Mouse (Mus musculus) kidney, postnatal 0 days (tissue): Measurements from ENCODE around the gene Ctnnbip1. TPM values are rescaled to one million over a fixed set of nuclear protein-coding genes. Genes with fewer than 3 reads are reported as not detected.

Experiments used
- ATAC-seq: fragments of 200-750 bp; cut with Nextera tagmentation; replicated peaks from 2 replicates; pipeline ENCODE4 v1.8.0; 2017; ENCODE audit warnings: low read depth, moderate number of reproducible peaks, moderate TSS enrichment, moderate library complexity; ENCODE audit not compliant: low FRiP score
- DNase-seq: peaks from one replicate; pipeline ENCODE4 v3.0.0-alpha.2; 2016; ENCODE audit warnings: low spot score
- H3K27ac ChIP-seq: fragments of 300-500 bp; sonication (generic); 2 replicates; pipeline ENCODE4 v1.5.1; 2014; ENCODE audit warnings: mild to moderate bottlenecking
- H3K27me3 ChIP-seq: fragments of 300-500 bp; sonication (generic); 2 replicates; pipeline ENCODE4 v1.6.1; 2014; ENCODE audit warnings: low read length, mixed read lengths; ENCODE audit not compliant: insufficient read depth
- H3K36me3 ChIP-seq: fragments of 300-500 bp; sonication (generic); 2 replicates; pipeline ENCODE4 v1.6.1; 2014; ENCODE audit warnings: low read length, mixed read lengths; ENCODE audit not compliant: insufficient read depth
- H3K4me1 ChIP-seq: fragments of 300-500 bp; sonication (generic); replicated peaks from 2 replicates; pipeline ENCODE4 v1.6.1; 2014; ENCODE audit warnings: antibody characterized with exemption, low read length, mixed read lengths; ENCODE audit not compliant: insufficient read depth
- H3K4me2 ChIP-seq: fragments of 300-500 bp; sonication (generic); 2 replicates; pipeline ENCODE4 v1.6.1; 2014; ENCODE audit warnings: mild to moderate bottlenecking, low read length, moderate library complexity, mixed read lengths
- H3K4me3 ChIP-seq: fragments of 300-500 bp; sonication (generic); replicated peaks from 2 replicates; pipeline ENCODE4 v1.5.1; 2014; ENCODE audit warnings: low read depth, low read length
- H3K9ac ChIP-seq: fragments of 300-500 bp; sonication (generic); 2 replicates; pipeline ENCODE4 v1.6.1; 2014; ENCODE audit warnings: low read depth, low read length
- H3K9me3 ChIP-seq: fragments of 300-500 bp; sonication (generic); replicated peaks from 2 replicates; pipeline ENCODE4 v1.6.1; 2016; ENCODE audit warnings: low read length, inconsistent platforms, mixed read lengths
- CTCF ChIP-seq: IDR thresholded peaks from 2 replicates; pipeline ENCODE4 v1.5.1; 2016; ENCODE audit warnings: antibody characterized with exemption, low read depth, mild to moderate bottlenecking, moderate library complexity
- WGBS: fragments of 180-500 bp; shearing (Covaris S2); extraction: QIAGEN DNeasy Blood & Tissue Kit; methylation state at CpG from one replicate; pipeline ENCODE4 v1.1.7; 2014; 5-methylcytosine and 5-hydroxymethylcytosine counted together
- polyA plus RNA-seq: library from polyadenylated mRNA; unstranded; fragments of >200 nt; fragmentation: Nextera tagmentation; extraction: Ambion mirVana; gene quantifications from 2 replicates; pipeline ENCODE4 v1.2.1, GENCODE M21; 2015

Gene Ctnnbip1
- polyA plus RNA-seq, 1 experiment from 2014 or later = 63.3 TPM

DNA sequence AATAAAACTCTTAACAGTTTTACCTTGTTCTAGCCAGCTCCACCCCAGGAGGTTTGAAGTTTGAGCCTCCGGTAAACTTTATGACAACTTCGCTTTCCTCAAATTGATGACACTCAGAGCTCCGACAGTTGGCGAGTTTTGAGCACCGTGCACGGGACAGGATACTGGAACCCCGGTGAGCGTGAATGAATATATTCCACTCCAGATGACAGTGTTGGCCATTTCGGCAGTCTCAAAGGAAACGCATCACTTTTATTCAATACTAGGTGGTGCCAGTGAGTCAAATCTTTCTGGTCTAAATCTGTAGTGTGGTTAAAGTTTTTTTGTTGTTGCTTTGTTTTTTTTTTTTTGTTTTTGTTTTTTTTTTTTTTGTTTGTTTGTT is 32.2 kb upstream of the Ctnnbip1 start:
- WGBS = 0% methylated on average over 10 of the region's 10 CpGs
- peak; percentile 65 for TF ChIP-seq CTCF
- Histone ChIP-seq H3K4me3 (peak overlapping the region; percentile 75), H3K27me3 (no peaks in the 10 kb centered on the region), H3K27ac (peak overlapping the region; percentile 77), H3K9ac (peak overlapping the region; percentile 78), H3K4me1 (peaks cover 5% of the 10 kb centered on the region; the same call in 1 of the 2 replicates), H3K4me2 (peak overlapping the region; percentile 73), H3K36me3 (peaks cover 24% of the 10 kb centered on the region), H3K9me3 (no peaks in the 10 kb centered on the region)
- DNase-seq = peak; percentile 85
- 0 out of 2 replicates have a peak, but pooled peaks have one; percentile 9 for ATAC-seq

DNA sequence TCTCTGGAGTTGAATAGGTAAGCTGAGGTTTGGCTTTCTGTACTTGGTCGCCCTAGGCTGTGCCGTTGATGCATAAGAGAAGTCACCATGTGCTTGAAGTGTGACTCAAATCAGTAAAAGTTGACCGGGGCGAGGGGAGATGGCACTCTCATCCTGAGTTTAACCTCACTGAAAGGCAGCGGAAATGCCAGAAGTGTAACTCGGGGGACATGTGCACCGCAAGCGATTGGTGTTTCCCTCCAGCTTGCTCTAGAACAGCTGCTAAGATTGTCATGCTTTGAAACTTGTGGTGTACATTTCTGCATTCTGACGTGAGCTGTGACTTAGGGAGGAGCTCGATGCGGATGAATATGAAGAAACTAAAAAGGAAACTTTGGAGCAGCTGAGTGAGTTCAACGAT is 30.3 kb upstream of the Ctnnbip1 start:
- ATAC-seq (no peak), DNase-seq (no peak)
- Histone ChIP-seq H3K9ac (no peak overlapping the region), H3K9me3 (no peaks in the 10 kb centered on the region), H3K27me3 (no peaks in the 10 kb centered on the region), H3K36me3 (peaks cover 33% of the 10 kb centered on the region), H3K27ac (no peak overlapping the region), H3K4me3 (no peak overlapping the region), H3K4me1 (peaks cover 5% of the 10 kb centered on the region; the same call in 1 of the 2 replicates), H3K4me2 (no peak overlapping the region)
- 95% methylated on average over 12 of the region's 12 CpGs for WGBS
- TF ChIP-seq CTCF = no peak

DNA sequence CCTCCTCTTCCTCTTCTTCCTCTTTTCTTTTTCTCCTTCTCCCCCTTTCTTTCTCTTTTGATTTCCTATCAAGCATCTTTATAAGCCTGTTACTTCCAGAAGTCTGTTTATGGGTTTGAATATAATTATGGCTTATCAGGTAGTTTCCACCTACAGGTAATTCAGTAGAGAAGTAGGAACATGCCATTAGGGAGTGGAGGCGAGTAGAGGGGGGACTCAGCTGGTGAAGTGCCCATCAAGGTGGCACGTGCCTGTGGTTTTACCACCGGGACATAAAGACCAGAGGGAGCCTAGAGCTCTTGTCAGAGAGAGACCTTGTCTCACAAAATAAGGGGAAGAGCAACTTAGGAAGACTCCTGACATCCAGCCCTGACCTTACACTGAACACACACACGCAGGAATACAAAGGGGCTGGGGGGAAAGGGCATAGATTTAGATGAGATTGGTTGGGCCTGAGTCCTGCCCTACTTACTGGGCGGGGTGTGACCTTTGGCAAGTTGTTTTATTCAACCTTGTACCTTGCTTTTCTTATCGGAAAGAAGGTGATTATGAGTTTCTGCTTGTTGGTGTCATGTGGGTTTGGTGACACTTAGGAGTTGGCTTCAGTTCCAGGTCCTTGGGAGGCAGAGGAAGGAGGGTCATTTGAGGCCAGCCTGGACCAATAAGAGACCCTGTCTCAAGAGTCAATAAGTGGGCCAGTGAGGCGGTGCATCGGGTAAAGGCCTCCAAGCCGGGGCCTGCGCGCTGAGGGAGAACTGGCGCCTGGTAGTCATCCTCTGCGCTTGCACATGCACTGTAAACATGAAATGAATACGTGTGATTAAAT is 28.4 kb upstream of the Ctnnbip1 start:
- Histone ChIP-seq H3K4me1 (peaks cover 3% of the 10 kb centered on the region; the same call in 1 of the 2 replicates), H3K9me3 (no peaks in the 10 kb centered on the region), H3K27me3 (no peaks in the 10 kb centered on the region), H3K27ac (no peak overlapping the region), H3K4me2 (no peak overlapping the region), H3K36me3 (peaks cover 46% of the 10 kb centered on the region), H3K9ac (no peak overlapping the region), H3K4me3 (no peak overlapping the region)
- DNase-seq (no peak), ATAC-seq (no peak)
- WGBS = 97% methylated on average over 14 of the region's 14 CpGs
- no peak for TF ChIP-seq CTCF

DNA sequence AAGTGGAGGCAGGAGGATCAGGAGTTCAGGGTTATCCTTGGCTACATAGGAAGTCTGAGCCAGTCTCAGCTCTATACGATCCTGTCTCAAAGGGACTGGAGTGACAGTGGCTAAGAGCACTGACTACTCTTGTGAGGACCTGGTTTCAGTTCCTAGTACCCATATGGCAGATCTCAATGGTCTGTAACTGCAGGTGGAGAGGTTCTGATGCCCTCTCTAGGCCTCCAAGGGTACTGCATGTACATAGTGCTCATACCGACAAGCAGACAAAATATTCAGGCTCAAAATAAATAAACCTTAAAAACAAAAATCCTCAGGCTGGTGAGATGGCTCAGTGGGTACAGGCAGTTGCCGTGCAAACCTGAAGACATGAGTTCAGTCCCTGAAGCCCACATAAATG is 26.9 kb upstream of the Ctnnbip1 start:
- Histone ChIP-seq H3K36me3 (peaks cover 55% of the 10 kb centered on the region), H3K4me2 (no peak overlapping the region), H3K4me3 (no peak overlapping the region), H3K27me3 (no peaks in the 10 kb centered on the region), H3K4me1 (no peaks in the 10 kb centered on the region), H3K9ac (no peak overlapping the region), H3K9me3 (no peaks in the 10 kb centered on the region), H3K27ac (no peak overlapping the region)
- peak; percentile 41; the same call in 1 of the 2 replicates for TF ChIP-seq CTCF
- ATAC-seq (no peak), DNase-seq (no peak)
- 95% methylated on average over 3 of the region's 3 CpGs for WGBS

DNA sequence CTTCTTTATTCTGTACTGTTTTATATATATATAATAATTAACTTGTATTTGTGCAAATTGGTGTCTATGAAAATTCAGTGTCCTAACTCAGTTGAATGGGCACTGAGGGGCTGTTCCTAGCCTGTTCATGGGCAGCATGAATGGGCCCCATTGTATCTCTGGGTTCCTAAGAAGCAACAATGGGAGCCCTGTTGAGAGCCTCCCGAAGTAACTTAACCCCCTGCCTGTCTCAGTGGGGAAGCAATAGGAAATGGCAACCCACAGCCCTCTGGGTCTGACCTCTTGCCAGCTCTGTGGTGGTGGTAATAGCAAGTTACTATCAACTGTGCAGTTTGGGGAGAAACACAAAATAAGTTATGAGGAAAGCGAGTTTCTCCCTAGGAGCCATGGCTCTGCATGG is 21.4 kb upstream of the Ctnnbip1 start:
- ATAC-seq (no peak), DNase-seq (no peak)
- Histone ChIP-seq H3K36me3 (peaks cover 47% of the 10 kb centered on the region), H3K9ac (no peak overlapping the region), H3K4me2 (no peak overlapping the region), H3K4me3 (no peak overlapping the region), H3K27ac (no peak overlapping the region), H3K27me3 (no peaks in the 10 kb centered on the region), H3K4me1 (no peaks in the 10 kb centered on the region), H3K9me3 (no peaks in the 10 kb centered on the region)
- WGBS = 78% methylated on average over 2 of the region's 2 CpGs
- TF ChIP-seq CTCF = no peak

DNA sequence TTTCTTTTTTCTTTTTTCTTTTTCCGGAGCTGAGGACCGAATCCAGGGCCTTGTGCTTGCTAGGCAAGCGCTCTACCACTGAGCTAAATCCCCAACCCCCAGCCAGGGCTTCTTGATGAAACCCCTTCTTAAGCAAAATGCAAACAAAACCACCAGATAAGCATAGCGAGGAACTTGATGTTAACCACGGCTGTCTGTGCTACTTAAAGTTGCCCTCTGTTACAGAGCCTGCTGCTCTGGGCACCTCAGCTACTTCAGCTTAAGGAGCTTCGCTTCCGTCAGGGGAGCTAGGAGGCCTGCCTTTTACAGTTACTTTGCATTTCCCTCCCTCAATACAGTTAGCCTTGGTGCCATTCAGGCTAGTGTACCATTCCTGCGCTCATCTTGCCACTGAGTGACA is 19.1 kb upstream of the Ctnnbip1 start:
- Histone ChIP-seq H3K4me1 (no peaks in the 10 kb centered on the region), H3K4me3 (no peak overlapping the region), H3K4me2 (no peak overlapping the region), H3K36me3 (peaks cover 42% of the 10 kb centered on the region), H3K9me3 (no peaks in the 10 kb centered on the region), H3K9ac (no peak overlapping the region), H3K27ac (no peak overlapping the region), H3K27me3 (no peaks in the 10 kb centered on the region)
- TF ChIP-seq CTCF = no peak
- ATAC-seq (no peak), DNase-seq (no peak)
- 88% methylated on average over 8 of the region's 8 CpGs for WGBS
